Mouse (Mus musculus) small intestine, adult 2 months (tissue): ENCODE measurements around the gene Fabp6. TPM values are rescaled to one million over a fixed set of nuclear protein-coding genes. Genes with fewer than 3 reads are reported as not detected.

Experiments used
- H3K27ac ChIP-seq: fragments of 200-500 bp; 2 replicates; pipeline ENCODE4 v1.5.1; 2012; ENCODE audit warnings: low read depth, low read length, control low read depth, inconsistent platforms; ENCODE audit not compliant: insufficient read depth
- H3K27me3 ChIP-seq: fragments of 200-500 bp; 2 replicates; pipeline ENCODE4 v1.6.1; 2012; ENCODE audit warnings: mild to moderate bottlenecking, moderate library complexity, low read length, inconsistent platforms; ENCODE audit not compliant: control insufficient read depth, insufficient read depth
- H3K36me3 ChIP-seq: fragments of 200-500 bp; 2 replicates; pipeline ENCODE4 v1.6.1; 2012; ENCODE audit warnings: mild to moderate bottlenecking, low read length, control low read depth, inconsistent platforms; ENCODE audit not compliant: control insufficient read depth, insufficient read depth
- H3K4me1 ChIP-seq: fragments of 200-500 bp; 2 replicates; pipeline ENCODE4 v1.6.1; 2012; ENCODE audit warnings: low read length, inconsistent platforms, mixed read lengths; ENCODE audit not compliant: control insufficient read depth, insufficient read depth, insufficient read length
- H3K4me3 ChIP-seq: fragments of 200-500 bp; 2 replicates; pipeline ENCODE4 v1.5.1; 2012; ENCODE audit warnings: low read depth, mild to moderate bottlenecking, control low read depth, inconsistent platforms, low read length, moderate library complexity
- CTCF ChIP-seq: fragments of 200-500 bp; IDR thresholded peaks from 2 replicates; pipeline ENCODE4 v1.5.1; 2012; ENCODE audit warnings: low read depth, mild to moderate bottlenecking, control low read depth, inconsistent platforms, low read length, moderate library complexity, mixed read lengths; ENCODE audit not compliant: insufficient replicate concordance, insufficient read length; ENCODE audit errors: extremely low read depth
- POLR2A ChIP-seq: fragments of 200-500 bp; IDR thresholded peaks from 2 replicates; pipeline ENCODE4 v1.6.1; 2012; ENCODE audit warnings: low read depth, mild to moderate bottlenecking, control low read depth, inconsistent platforms, low read length, moderate library complexity
- WGBS: fragments of 180-500 bp; shearing (Covaris S2); methylation state at CpG from one replicate; pipeline ENCODE4 v1.1.7; 2018; 5-methylcytosine and 5-hydroxymethylcytosine counted together
- polyA plus RNA-seq: library from polyadenylated mRNA; depleted of rRNA; stranded (reverse); fragments of >200 nt; gene quantifications from 2 replicates; pipeline ENCODE4 v1.2.3, GENCODE M21; 2012

The Fabp6 gene
- polyA plus RNA-seq, 1 experiment, result 6.0 TPM

DNA sequence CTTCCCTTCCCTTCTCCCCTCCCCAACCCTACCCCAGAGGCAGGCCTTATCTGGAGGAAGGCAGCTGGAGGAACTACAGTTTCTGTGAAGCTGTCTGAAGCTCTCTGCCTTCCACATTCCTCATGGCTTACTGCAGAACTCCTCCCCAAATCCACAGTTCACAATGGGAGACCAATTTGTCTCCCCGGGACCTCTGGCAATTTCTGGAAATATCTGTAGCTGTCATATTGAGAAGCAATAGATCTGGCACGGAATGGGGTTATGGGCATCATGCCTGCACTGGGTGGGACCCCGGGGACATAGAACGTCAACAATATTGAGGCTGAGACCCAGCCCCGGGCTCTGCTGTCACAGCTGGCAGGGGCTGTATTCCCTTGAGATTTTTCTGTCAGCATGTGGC, 16.6 kb upstream of the Fabp6 start:
- Histone ChIP-seq H3K27ac (no peak overlapping the region), H3K4me3 (no peak overlapping the region), H3K4me1 (peaks cover 2% of the 10 kb centered on the region; the same call in 1 of the 2 replicates), H3K36me3 (no peaks in the 10 kb centered on the region), H3K27me3 (no peaks in the 10 kb centered on the region)
- TF ChIP-seq CTCF (no peak), POLR2A (no peak)
- WGBS, result 52% methylated on average over 5 of the region's 5 CpGs

DNA sequence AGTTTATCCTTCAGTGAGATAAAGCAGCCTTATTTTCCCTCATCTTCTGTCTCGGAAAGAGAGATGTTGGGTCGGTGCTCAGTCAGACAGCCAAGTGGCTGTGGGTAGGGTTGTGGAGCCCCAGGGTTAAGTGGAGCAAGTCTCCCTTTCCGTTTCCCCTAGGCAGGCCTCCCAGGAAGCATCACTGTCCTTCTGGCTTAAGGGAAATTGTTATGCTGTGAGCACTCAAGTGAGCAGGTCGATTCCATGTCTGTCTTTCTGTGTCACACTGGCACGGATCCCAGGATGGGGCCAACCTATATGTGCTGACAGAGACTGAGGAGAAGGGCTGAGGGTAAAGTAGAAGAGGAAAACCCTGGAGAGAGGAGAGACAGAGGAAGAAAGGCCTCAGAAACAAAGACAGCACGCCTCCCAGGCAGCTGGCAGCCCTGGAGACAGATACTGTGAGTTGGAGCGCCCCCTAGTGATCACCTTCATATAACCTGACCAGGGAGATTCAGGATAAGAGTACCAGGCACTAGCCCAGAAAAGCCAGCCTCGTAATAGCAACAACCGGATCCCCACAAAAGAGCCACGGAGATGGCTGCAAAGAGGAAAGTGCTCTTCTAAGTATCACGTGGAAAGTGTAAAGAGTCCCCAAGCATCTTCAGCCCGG, 11.6 kb upstream of the Fabp6 start:
- H3K4me1 ChIP-seq, result peaks cover 6% of the 10 kb centered on the region; the same call in 1 of the 2 replicates

DNA sequence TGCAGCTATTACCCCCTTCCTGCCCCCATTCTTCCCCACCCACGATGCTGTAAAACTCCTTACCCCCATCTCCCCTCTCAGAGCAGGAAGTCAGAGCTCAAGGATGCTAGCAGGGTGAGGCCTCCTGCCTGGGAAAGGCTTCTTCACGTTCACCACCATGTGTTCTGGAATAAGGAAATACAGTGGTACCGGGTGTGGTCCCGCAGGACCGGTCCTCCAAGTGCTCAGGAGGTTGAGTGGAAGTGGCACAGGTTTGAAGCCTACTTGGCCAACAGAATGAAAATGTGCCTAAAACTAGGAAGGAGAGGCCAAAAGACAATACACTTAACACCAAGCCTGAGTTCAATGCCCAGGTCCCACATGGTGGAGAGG, 9.3 kb upstream of the Fabp6 start:
- no peaks in the 10 kb centered on the region for H3K36me3 ChIP-seq
- TF ChIP-seq CTCF (no peak), POLR2A (no peak)

More for the DNA sequence above, 11.6 kb upstream of the Fabp6 start:
- TF ChIP-seq CTCF, result peak; percentile 88; the same call in 1 of the 2 replicates
- TF ChIP-seq POLR2A, result no peak
- Histone ChIP-seq H3K36me3 (no peaks in the 10 kb centered on the region), H3K4me3 (no peak overlapping the region), H3K27me3 (no peaks in the 10 kb centered on the region), H3K27ac (no peak overlapping the region)
- 28% methylated on average over 12 of the region's 12 CpGs for WGBS

DNA sequence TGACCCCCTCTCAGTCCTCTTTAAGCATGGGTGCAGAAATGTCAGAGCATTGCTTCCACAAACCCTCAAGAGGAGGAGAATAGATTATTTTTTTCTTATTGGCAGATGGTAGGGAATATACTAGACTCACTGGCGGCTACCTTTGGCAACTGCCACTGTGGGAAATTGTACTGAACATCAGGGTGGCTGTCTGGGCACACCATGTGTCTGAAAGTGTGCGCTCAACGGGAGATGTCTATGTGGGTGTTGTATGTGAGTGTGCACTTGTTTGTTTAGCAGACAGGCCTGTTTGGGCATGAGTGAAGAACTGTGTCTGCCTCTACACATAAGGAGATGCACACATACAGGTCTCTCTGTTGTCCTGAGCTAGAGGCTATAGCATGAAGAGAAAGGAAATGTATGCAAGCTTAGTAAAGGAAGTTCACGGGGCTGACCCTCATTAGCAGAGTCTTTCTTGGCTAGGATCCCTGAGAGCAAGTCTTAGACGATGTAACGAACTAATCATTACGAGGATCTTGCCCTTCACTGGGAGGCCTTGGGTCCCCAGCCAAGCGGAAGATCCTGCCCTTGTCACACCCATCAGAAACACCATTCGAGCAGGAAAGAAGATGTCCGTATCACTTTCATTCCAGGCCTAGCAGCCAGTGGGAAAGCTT, 8.8 kb upstream of the Fabp6 start:
- no peak overlapping the region for H3K4me3 ChIP-seq
- WGBS, result 34% methylated on average over 10 of the region's 10 CpGs
- H3K36me3 ChIP-seq, result no peaks in the 10 kb centered on the region
- H3K27ac ChIP-seq, result peak overlapping the region; percentile 64
- no peak for TF ChIP-seq CTCF
- no peak for TF ChIP-seq POLR2A
- no peaks in the 10 kb centered on the region for H3K27me3 ChIP-seq
- H3K4me1 ChIP-seq, result peaks cover 6% of the 10 kb centered on the region; the same call in 1 of the 2 replicates

More for the DNA sequence above, 9.3 kb upstream of the Fabp6 start:
- H3K27ac ChIP-seq, result 0 out of 2 replicates have a peak overlapping the region, but pooled peaks have one; percentile 9
- H3K4me3 ChIP-seq, result no peak overlapping the region
- no peaks in the 10 kb centered on the region for H3K27me3 ChIP-seq
- WGBS, result 32% methylated on average over 5 of the region's 5 CpGs
- H3K4me1 ChIP-seq, result peaks cover 6% of the 10 kb centered on the region; the same call in 1 of the 2 replicates

DNA sequence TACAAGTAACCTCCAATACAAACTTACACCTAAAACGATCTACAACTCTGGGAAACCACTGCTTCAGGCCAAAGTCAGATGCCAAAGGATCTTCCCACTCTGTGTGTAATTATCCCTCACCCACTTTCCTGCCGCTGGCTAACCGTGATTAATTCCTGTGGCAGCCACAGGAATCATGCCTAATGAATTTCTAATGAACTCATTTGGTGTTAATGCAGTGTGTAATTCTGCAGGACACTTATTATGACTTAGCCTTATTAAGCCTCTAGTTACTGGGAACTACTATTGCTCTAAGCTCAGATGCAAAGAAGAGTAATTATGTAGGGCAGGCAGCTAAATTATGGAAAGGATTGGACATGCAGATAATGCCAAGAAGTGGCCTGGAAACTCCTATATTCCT, 7.1 kb upstream of the Fabp6 start:
- Histone ChIP-seq H3K4me3 (no peak overlapping the region), H3K27me3 (no peaks in the 10 kb centered on the region), H3K27ac (no peak overlapping the region), H3K36me3 (no peaks in the 10 kb centered on the region), H3K4me1 (peaks cover 6% of the 10 kb centered on the region; the same call in 1 of the 2 replicates)
- WGBS, result 83% methylated on average over 3 of the region's 3 CpGs
- TF ChIP-seq CTCF, result no peak
- TF ChIP-seq POLR2A, result no peak

DNA sequence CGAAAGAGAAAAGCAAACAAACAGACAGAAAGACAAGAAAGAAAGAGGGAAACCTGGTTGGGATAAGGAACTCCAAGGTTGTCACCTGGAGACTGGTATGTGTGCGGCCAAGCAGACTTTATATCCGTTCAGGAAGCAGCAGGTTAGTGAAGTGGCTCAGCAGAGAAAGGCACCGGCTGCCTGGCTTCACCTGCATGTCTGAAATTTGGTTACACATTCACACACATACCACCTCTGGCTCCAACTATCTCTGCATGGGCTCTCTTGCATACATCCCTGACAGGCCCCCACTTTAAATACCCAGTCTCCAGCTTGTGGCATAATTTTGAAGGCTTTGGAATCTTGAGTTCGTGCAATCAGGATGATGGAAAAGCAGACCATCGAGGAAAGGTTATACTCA, 4.5 kb upstream of the Fabp6 start:
- H3K4me3 ChIP-seq, result no peak overlapping the region
- H3K4me1 ChIP-seq, result peaks cover 6% of the 10 kb centered on the region; the same call in 1 of the 2 replicates
- H3K36me3 ChIP-seq, result no peaks in the 10 kb centered on the region
- WGBS, result 79% methylated on average over 6 of the region's 6 CpGs
- TF ChIP-seq CTCF (no peak), POLR2A (no peak)
- H3K27ac ChIP-seq, result no peak overlapping the region
- H3K27me3 ChIP-seq, result no peaks in the 10 kb centered on the region

DNA sequence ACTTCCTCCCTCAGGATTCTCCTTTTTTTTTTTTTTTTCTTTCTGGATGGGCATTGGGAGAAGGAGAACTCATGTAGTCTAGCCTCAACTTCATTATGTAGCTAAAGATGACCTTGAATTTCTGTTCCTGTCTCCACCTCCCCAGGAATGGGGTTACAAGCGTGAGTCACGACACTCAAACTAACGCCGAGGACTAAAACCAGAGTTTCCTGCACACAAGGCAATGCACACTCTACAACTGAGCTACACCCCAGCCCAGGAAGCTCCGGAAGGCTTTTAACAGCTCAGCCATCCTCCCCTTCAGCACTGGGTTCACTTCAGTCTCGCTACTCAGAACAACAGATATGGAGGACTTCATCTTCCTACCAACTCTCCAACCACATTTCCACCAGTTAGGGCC, 3.6 kb upstream of the Fabp6 start:
- 92% methylated on average over 6 of the region's 6 CpGs for WGBS
- H3K36me3 ChIP-seq, result no peaks in the 10 kb centered on the region
- H3K4me1 ChIP-seq, result no peaks in the 10 kb centered on the region
- H3K27me3 ChIP-seq, result no peaks in the 10 kb centered on the region
- TF ChIP-seq CTCF, result no peak
- TF ChIP-seq POLR2A, result no peak
- no peak overlapping the region for H3K4me3 ChIP-seq
- H3K27ac ChIP-seq, result no peak overlapping the region
